8 mouse cellular contexts compared by ENCODE assay signal in the genomic region with DNA sequence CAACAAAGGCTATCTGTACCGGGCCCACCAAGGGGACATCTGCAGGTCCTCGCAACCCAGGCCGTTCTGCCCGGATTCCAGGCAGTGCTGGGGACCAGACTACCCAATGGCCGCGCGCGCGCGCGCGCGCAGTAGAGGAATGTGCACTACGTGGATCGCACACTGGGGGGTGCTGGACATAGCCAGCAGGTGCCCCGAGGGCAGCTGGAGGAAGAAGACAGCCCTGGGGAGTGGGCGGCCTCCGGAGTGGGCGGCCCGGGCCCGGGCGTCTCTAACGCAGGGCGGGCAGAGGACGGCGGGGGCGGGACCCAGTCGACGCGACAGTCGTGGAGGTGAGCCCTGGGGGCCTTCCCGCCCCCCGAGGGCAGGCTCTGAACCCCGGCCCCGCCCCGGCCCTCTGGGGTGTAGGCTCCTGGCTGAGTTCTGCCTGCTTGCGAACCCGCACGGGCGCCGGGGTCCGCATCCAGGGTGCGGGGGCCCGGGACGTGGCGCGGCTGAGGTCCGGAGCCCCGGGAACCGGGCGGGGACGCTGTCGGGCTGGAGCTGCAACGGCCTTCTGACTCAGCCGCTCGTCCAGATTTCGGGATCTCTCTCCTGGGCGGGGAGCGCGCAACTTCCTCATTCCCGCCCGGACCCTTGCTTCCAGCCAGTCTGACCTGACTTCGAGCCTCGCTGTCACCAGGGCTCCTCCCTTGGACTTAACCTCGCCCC. TPM values are rescaled to one million over a fixed set of nuclear protein-coding genes. Genes with fewer than 3 reads are reported as not detected.
A peak's percentile ranks its signal among the peaks of the same experiment; 100 is the strongest.
DNase-seq lines count a peak whose midpoint lies in the region; ATAC-seq and TF ChIP-seq lines count a peak whose summit lies in the region.

Pld2 (plus strand) TSS at position 188 of the 711 bp plus-strand sequence.

- intact Hi-C loops in gastrocnemius, adult 2 months (cut with DNase I), result loop anchor here (5.0 kb wide), 1 partner anchor 67 kb away; no protein-coding TSS in a partner anchor

- peak within 1 kb of the TSS; percentile 90 for H3K27ac ChIP-seq in gastrocnemius, adult 2 months
- peak within 1 kb of the TSS; percentile 68 for H3K27ac ChIP-seq in hindbrain, embryonic 16.5 days (ENCODE audit: low read depth, low read length)

- under 1% methylated on average over 43 of the region's 65 CpGs for WGBS in hindbrain, embryonic 16.5 days

- peaks cover 8% of the 10 kb centered on the region for H3K4me1 ChIP-seq in hindbrain, embryonic 16.5 days (ENCODE audit: control insufficient read depth, insufficient read depth, low read depth, low read length)

- DNase-seq in Patski (ENCODE audit: low read depth, low spot score), result no peak
- DNase-seq in cerebellum, postnatal 36 days, result peak; percentile 45 to 60
- peak; percentile 92 for DNase-seq in gastrocnemius, adult 2 months
- peak; percentile 47 to 71 for DNase-seq in left cerebral cortex, adult 8-10 months (ENCODE audit: low spot score in 2 of 2)
- peak; percentile 68 for DNase-seq in right cerebral cortex, adult 18-20 months
- DNase-seq in urinary bladder, adult 2 months (ENCODE audit: low spot score), result peak; percentile 82

- peak within 1 kb of the TSS; percentile 74 for H3K9ac ChIP-seq in hindbrain, embryonic 16.5 days (ENCODE audit: low read depth, low read length)

- peak within 1 kb of the TSS; percentile 86 for H3K4me3 ChIP-seq in gastrocnemius, adult 2 months
- peak within 1 kb of the TSS; percentile 57 for H3K4me3 ChIP-seq in hindbrain, embryonic 16.5 days (ENCODE audit: low read length)

- H3K27me3 ChIP-seq in Patski, result no peaks in the 10 kb centered on the region
- H3K27me3 ChIP-seq in hindbrain, embryonic 16.5 days (replicated peaks; ENCODE audit: control insufficient read depth, insufficient read depth, low read length), result no peaks in the 10 kb centered on the region; the same call in 1 of the 2 replicates

- H3K9me3 ChIP-seq in hindbrain, embryonic 16.5 days (ENCODE audit: control insufficient read depth, low read length), result no peaks in the 10 kb centered on the region

- peak; percentile 92 for TF ChIP-seq CTCF in Patski (IDR thresholded peaks at IDR 0.05)
- TF ChIP-seq CTCF in gastrocnemius, adult 2 months (IDR thresholded peaks at IDR 0.05), result peak; percentile 70

- CTCF ChIA-PET in Patski (lab: Charles Lee), result interaction anchor here (0.9 to 1.6 kb wide), 2 partner anchors 22 to 26 kb away, joined by 3 to 4 read pairs; no protein-coding TSS in a partner anchor

- in situ Hi-C loops in Patski (cut with MboI; ENCODE audit: low pct_unique_long_range_greater_than_20kb), result loop anchor here (5.0 kb wide), 1 partner anchor 57 kb away; no protein-coding TSS in a partner anchor

- POLR2A ChIA-PET in Patski (lab: Charles Lee), result no interaction called here

- H3K36me3 ChIP-seq in hindbrain, embryonic 16.5 days (ENCODE audit: control insufficient read depth, insufficient read depth, low read length), result no peaks in the 10 kb centered on the region

- peak within 1 kb of the TSS; percentile 65 for H3K4me2 ChIP-seq in hindbrain, embryonic 16.5 days (ENCODE audit: low read length)

- peak; percentile 69 for ATAC-seq in Patski
- ATAC-seq in hindbrain, embryonic 16.5 days, result peak; percentile 94
- peak; percentile 94 for ATAC-seq in megakaryocyte, adult 5-6 weeks (ENCODE audit: poor library complexity, severe bottlenecking)

RNA-seq across cellular contexts. Expression of gene Pld2, which starts in this region (rescaled TPM):
- polyA plus RNA-seq in Patski (2021), result 13.8 TPM
- 10 to 100 TPM; 15.8 to 18.2 TPM for total RNA-seq in gastrocnemius, adult 2 months (2021)
- 20.6 and 21.4 TPM in 2 replicates for polyA plus RNA-seq in hindbrain, embryonic 16.5 days (2015; fragmentation: Nextera tagmentation; extraction: Ambion mirVana)
- total RNA-seq in left cerebral cortex, adult 8-10 months (2022), result 10 to 100 TPM; 15.7 to 20.4 (median 19.4) TPM
- 6.3 and 6.5 TPM in 2 replicates for total RNA-seq in megakaryocyte, adult 5-6 weeks (2015)
- total RNA-seq in megakaryocyte, adult 5-6 weeks (2017), result 7.3 and 11.1 TPM in 2 replicates
- polyA plus RNA-seq in urinary bladder, adult 2 months (2012; rRNA removed), result 33.6 and 38.7 TPM in 2 replicates
